Mouse (Mus musculus) kidney, embryonic 14.5 days (tissue): ENCODE results near the gene Caln1. TPM values are rescaled to one million over a fixed set of nuclear protein-coding genes. Genes with fewer than 3 reads are reported as not detected.

Experiments
- ATAC-seq: fragments of 200-750 bp; cut with Nextera tagmentation; 2 replicates; pipeline ENCODE4 v1.8.0; 2017; ENCODE audit warnings: moderate number of reproducible peaks, mild to moderate bottlenecking, moderate TSS enrichment, moderate library complexity; ENCODE audit not compliant: low FRiP score, low TSS enrichment
- H3K27ac ChIP-seq: fragments of 300-500 bp; sonication (generic); 2 replicates; pipeline ENCODE4 v1.5.1; 2014; ENCODE audit warnings: low read depth, mild to moderate bottlenecking, low read length, moderate library complexity, mixed read lengths
- H3K27me3 ChIP-seq: fragments of 300-500 bp; sonication (generic); 2 replicates; pipeline ENCODE4 v1.6.1; 2014; ENCODE audit warnings: mild to moderate bottlenecking, low read length; ENCODE audit not compliant: control insufficient read depth, insufficient read depth
- H3K36me3 ChIP-seq: fragments of 300-500 bp; sonication (generic); 2 replicates; pipeline ENCODE4 v1.6.1; 2014; ENCODE audit warnings: low read length, mixed read lengths; ENCODE audit not compliant: control insufficient read depth, insufficient read depth
- H3K4me1 ChIP-seq: fragments of 300-500 bp; sonication (generic); 2 replicates; pipeline ENCODE4 v1.6.1; 2014; ENCODE audit warnings: low read length, mixed read lengths; ENCODE audit not compliant: control insufficient read depth, insufficient read depth
- H3K4me2 ChIP-seq: fragments of 300-500 bp; sonication (generic); replicated peaks from 2 replicates; pipeline ENCODE4 v1.6.1; 2014; ENCODE audit warnings: low read depth, mild to moderate bottlenecking, low read length
- H3K4me3 ChIP-seq: fragments of 300-500 bp; sonication (generic); 2 replicates; pipeline ENCODE4 v1.5.1; 2014; ENCODE audit warnings: mild to moderate bottlenecking, low read length
- H3K9ac ChIP-seq: fragments of 300-500 bp; sonication (generic); 2 replicates; pipeline ENCODE4 v1.6.1; 2014; ENCODE audit warnings: low read depth, mild to moderate bottlenecking, low read length, moderate library complexity
- H3K9me3 ChIP-seq: fragments of 300-500 bp; sonication (generic); 2 replicates; pipeline ENCODE4 v1.6.1; 2016; ENCODE audit warnings: low read length; ENCODE audit not compliant: control insufficient read depth
- WGBS: fragments of 180-500 bp; shearing (Covaris S2); extraction: QIAGEN DNeasy Blood & Tissue Kit; methylation state at CpG from one replicate; pipeline ENCODE4 v1.1.7; 2014; 5-methylcytosine and 5-hydroxymethylcytosine counted together
- polyA plus RNA-seq: library from polyadenylated mRNA; unstranded; fragments of >200 nt; fragmentation: Nextera tagmentation; extraction: Ambion mirVana; gene quantifications from 2 replicates; pipeline ENCODE4 v1.2.1, GENCODE M21; 2014

The Caln1 gene
- polyA plus RNA-seq, 1 experiment from 2014 or later, result 0.27 TPM

DNA sequence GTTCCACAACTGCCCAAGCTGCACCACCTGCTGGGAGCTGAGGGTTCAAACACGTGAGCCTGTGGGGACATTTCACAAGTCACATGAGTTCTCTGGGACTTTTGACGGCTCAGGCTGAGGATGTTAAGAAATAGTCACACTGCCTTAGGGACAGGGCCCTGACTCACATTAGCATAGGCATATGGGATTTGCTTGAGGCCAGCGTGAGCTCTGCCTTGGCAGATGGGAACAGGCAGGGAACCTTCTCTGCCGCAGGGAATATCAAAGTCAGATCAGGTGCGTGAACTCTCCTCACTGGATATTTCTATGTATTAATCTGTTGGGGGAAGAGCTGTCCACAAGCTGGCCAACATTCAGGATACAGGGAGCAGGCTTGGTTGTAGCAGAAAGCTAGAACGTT is 1.0 kb upstream of the Caln1 start:
- WGBS, result 86% methylated on average over 6 of the region's 6 CpGs
- ATAC-seq, result no peak
- Histone ChIP-seq H3K27me3 (no peaks in the 10 kb centered on the region), H3K4me3 (no peak overlapping the region), H3K4me1 (no peaks in the 10 kb centered on the region), H3K4me2 (no peak overlapping the region), H3K36me3 (no peaks in the 10 kb centered on the region), H3K27ac (no peak overlapping the region), H3K9me3 (no peaks in the 10 kb centered on the region), H3K9ac (no peak overlapping the region)

DNA sequence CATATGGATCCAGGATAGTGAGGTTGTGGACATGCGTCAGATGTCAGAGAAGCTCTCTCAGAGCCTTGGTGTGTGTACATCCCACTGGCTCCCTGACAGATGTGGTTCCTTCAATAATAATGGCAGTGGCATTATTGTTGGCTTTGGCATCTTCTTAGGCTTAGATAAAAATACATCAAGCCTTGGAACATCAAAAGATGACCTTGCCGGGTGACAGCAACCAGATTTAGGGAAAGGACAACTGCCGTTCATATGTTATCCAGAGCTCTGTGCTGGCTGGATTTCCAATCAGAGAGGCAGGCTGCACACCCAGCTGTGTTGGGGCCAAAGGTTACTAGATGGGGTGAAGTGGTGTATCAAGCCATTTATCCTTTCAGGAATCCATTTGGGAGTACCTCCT is 6.2 kb downstream of the Caln1 start:
- Histone ChIP-seq H3K27me3 (no peaks in the 10 kb centered on the region), H3K4me2 (no peak overlapping the region), H3K9ac (no peak overlapping the region), H3K4me1 (no peaks in the 10 kb centered on the region), H3K4me3 (no peak overlapping the region), H3K36me3 (no peaks in the 10 kb centered on the region), H3K9me3 (no peaks in the 10 kb centered on the region), H3K27ac (no peak overlapping the region)
- no peak for ATAC-seq
- 96% methylated on average over 3 of the region's 3 CpGs for WGBS

- no peak within 1 kb of the TSS for H3K9ac ChIP-seq
- H3K4me2 ChIP-seq, result peak within 1 kb of the TSS; percentile 16
- H3K4me3 ChIP-seq, result no peak within 1 kb of the TSS
These were observed 15.1 kb downstream of the Caln1 start, which contains the start of gene A330070K13Rik for GRCm38 (mm10) chr5:130384222-130384912. TSS of gene A330070K13Rik (minus strand) at chr5:130384631.

DNA sequence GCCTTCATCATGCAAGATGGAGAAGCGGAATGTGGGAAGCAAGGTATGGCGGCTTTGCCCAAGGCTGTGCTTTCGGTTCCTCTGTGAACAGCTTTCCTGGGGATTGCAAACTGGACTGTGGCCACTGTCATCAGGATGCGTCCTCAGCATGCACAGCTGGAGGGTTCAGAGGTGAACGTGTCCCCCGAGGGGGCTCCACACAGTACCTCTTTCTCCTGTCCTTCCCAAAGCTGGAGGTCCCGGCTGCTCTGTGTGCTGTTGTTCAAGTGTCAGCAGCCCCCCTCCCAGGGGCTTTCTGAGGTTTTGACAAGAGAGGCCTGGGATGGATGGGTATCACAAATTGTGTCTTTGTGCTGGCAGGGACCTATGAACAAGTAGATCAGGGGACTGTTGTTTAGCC is 17.2 kb downstream of the Caln1 start:
- WGBS, result 63% methylated on average over 7 of the region's 7 CpGs
- Histone ChIP-seq H3K9ac (no peak overlapping the region), H3K4me3 (no peak overlapping the region)

More at GRCm38 (mm10) chr5:130384222-130384912, 15.1 kb downstream of the Caln1 start, which contains the start of gene A330070K13Rik:
- Histone ChIP-seq H3K27ac (no peak within 1 kb of the TSS), H3K36me3 (no peaks in the 10 kb centered on the region), H3K4me1 (peaks cover 7% of the 10 kb centered on the region; the same call in 1 of the 2 replicates), H3K9me3 (no peaks in the 10 kb centered on the region), H3K27me3 (no peaks in the 10 kb centered on the region)
- no peak for ATAC-seq
- WGBS, result 4% methylated on average over 13 of the region's 13 CpGs

GRCm38 (mm10) chr5:130393618-130394355 is 24.5 kb downstream of the Caln1 start:
- Histone ChIP-seq H3K4me2 (no peak overlapping the region), H3K27me3 (no peaks in the 10 kb centered on the region), H3K9me3 (no peaks in the 10 kb centered on the region), H3K36me3 (no peaks in the 10 kb centered on the region), H3K27ac (no peak overlapping the region), H3K9ac (no peak overlapping the region), H3K4me1 (no peaks in the 10 kb centered on the region), H3K4me3 (no peak overlapping the region)
- WGBS, result 55% methylated on average over 8 of the region's 8 CpGs
- ATAC-seq, result no peak

More for the DNA sequence above, 17.2 kb downstream of the Caln1 start:
- Histone ChIP-seq H3K36me3 (no peaks in the 10 kb centered on the region), H3K4me2 (no peak overlapping the region), H3K27me3 (no peaks in the 10 kb centered on the region), H3K27ac (no peak overlapping the region), H3K4me1 (peaks cover 7% of the 10 kb centered on the region; the same call in 1 of the 2 replicates), H3K9me3 (no peaks in the 10 kb centered on the region)
- ATAC-seq, result no peak

DNA sequence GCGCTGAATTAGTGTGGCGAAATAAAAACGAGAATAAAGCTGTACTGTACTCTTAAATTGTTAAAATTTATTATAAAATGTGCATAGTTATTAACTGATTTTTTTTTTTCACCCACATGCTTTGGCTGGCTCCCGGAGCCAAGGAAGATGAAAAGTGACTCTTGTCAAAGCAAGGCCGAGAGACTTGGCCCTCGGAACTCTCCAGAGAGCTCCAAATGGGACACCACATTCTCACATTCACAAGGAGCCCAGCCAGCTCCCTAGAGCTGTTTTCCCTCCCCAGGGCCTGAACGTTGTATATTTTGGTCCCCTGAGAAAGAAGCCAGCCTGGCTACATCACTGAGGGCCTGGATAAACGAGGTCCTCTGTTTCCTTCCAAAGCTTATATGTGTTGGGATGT is 25.1 kb downstream of the Caln1 start:
- Histone ChIP-seq H3K9me3 (no peaks in the 10 kb centered on the region), H3K4me1 (no peaks in the 10 kb centered on the region), H3K36me3 (no peaks in the 10 kb centered on the region), H3K27ac (no peak overlapping the region), H3K4me2 (no peak overlapping the region), H3K4me3 (no peak overlapping the region), H3K9ac (no peak overlapping the region), H3K27me3 (no peaks in the 10 kb centered on the region)
- 70% methylated on average over 8 of the region's 8 CpGs for WGBS
- ATAC-seq, result no peak

- Histone ChIP-seq H3K36me3 (no peaks in the 10 kb centered on the region), H3K9ac (no peak overlapping the region), H3K4me3 (no peak overlapping the region), H3K4me1 (no peaks in the 10 kb centered on the region), H3K9me3 (no peaks in the 10 kb centered on the region), H3K27ac (no peak overlapping the region), H3K4me2 (no peak overlapping the region), H3K27me3 (no peaks in the 10 kb centered on the region)
- WGBS, result 28% methylated on average over 6 of the region's 6 CpGs
- ATAC-seq, result no peak
These were observed 25.9 kb downstream of the Caln1 start for GRCm38 (mm10) chr5:130395142-130395541.

- H3K27ac ChIP-seq, result no peak overlapping the region
- no peaks in the 10 kb centered on the region for H3K36me3 ChIP-seq
- no peak overlapping the region for H3K4me3 ChIP-seq
- H3K4me1 ChIP-seq, result no peaks in the 10 kb centered on the region
- H3K4me2 ChIP-seq, result no peak overlapping the region
- no peak overlapping the region for H3K9ac ChIP-seq
- WGBS, result 91% methylated on average over 8 of the region's 8 CpGs
- no peak for ATAC-seq
- H3K27me3 ChIP-seq, result no peaks in the 10 kb centered on the region
- no peaks in the 10 kb centered on the region for H3K9me3 ChIP-seq
These were observed 31.1 kb downstream of the Caln1 start for GRCm38 (mm10) chr5:130400136-130400917.
